Mouse (Mus musculus) thymus, adult 2 months (tissue): ENCODE results near the gene Cep295. TPM values are rescaled to one million over a fixed set of nuclear protein-coding genes. Genes with fewer than 3 reads are reported as not detected.

Source experiments
- DNase-seq: peaks from one replicate; pipeline ENCODE4 v3.0.0; 2021
- H3K27ac ChIP-seq: fragments of 200-500 bp; 2 replicates; pipeline ENCODE4 v1.5.1; 2012; ENCODE audit warnings: low read length, control low read depth; ENCODE audit not compliant: control insufficient read depth, insufficient read depth
- H3K27me3 ChIP-seq: fragments of 200-500 bp; 2 replicates; pipeline ENCODE4 v1.6.1; 2012; ENCODE audit warnings: mild to moderate bottlenecking, low read length, moderate library complexity, mixed read lengths; ENCODE audit not compliant: control insufficient read depth, insufficient read depth
- H3K36me3 ChIP-seq: fragments of 200-500 bp; 2 replicates; pipeline ENCODE4 v1.6.1; 2012; ENCODE audit warnings: mild to moderate bottlenecking, low read length, moderate library complexity; ENCODE audit not compliant: control insufficient read depth, insufficient read depth
- H3K4me1 ChIP-seq: fragments of 200-500 bp; replicated peaks from 2 replicates; pipeline ENCODE4 v1.6.1; 2012; ENCODE audit warnings: low read length; ENCODE audit not compliant: control insufficient read depth, insufficient read depth
- H3K4me3 ChIP-seq: fragments of 200-500 bp; 2 replicates; pipeline ENCODE4 v1.5.1; 2012; ENCODE audit warnings: mild to moderate bottlenecking, low read length, control low read depth, moderate library complexity; ENCODE audit not compliant: control insufficient read depth, insufficient read depth
- CTCF ChIP-seq: fragments of 200-500 bp; IDR thresholded peaks from 2 replicates; pipeline ENCODE4 v1.5.1; 2012; ENCODE audit warnings: mild to moderate bottlenecking, control low read depth, low read length, moderate library complexity, borderline replicate concordance; ENCODE audit not compliant: control insufficient read depth, poor library complexity, insufficient read depth; ENCODE audit errors: extremely low read depth
- POLR2A ChIP-seq: fragments of 200-500 bp; IDR thresholded peaks from 2 replicates; pipeline ENCODE4 v1.6.1; 2012; ENCODE audit warnings: mild to moderate bottlenecking, low read length, control low read depth, moderate library complexity; ENCODE audit not compliant: control insufficient read depth, poor library complexity, insufficient read depth; ENCODE audit errors: extremely low read depth
- WGBS: fragments of 180-500 bp; shearing (Covaris S2); methylation state at CpG from one replicate; pipeline ENCODE4 v1.1.7; 2018; 5-methylcytosine and 5-hydroxymethylcytosine counted together
- polyA plus RNA-seq: library from polyadenylated mRNA; depleted of rRNA; stranded (reverse); fragments of >200 nt; gene quantifications from 2 replicates; pipeline ENCODE4 v1.2.3, GENCODE M21; 2012; rRNA removed

Cep295 gene
- polyA plus RNA-seq, 1 experiment: 13.1 TPM

DNA sequence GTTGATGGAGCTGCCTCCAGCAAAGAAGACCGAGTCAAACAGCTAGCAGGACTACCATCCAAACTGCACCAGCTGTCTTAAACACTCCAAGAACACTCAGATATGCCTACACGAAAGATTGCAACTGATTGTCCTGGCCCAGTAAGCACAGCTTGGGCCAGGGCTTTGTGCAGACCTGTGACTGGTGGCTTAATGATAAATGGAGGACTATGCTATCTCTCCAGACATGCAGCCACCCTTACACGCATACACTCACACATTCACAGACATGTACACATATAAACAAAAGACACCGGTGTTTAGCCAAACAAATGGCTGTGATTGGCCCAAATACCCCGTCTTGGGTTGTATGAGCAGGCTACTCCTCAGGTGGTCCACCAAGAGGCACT is 77.1 kb downstream of the Cep295 start:
- WGBS: 60% methylated on average over 5 of the region's 5 CpGs
- no peak overlapping the region; the same call in 1 of the 2 replicates for H3K4me3 ChIP-seq
- no peak for TF ChIP-seq POLR2A
- TF ChIP-seq CTCF: no peak
- peaks cover 5% of the 10 kb centered on the region for H3K4me1 ChIP-seq
- H3K27me3 ChIP-seq: no peaks in the 10 kb centered on the region
- no peak overlapping the region for H3K27ac ChIP-seq
- peak; percentile 2 for DNase-seq
- H3K36me3 ChIP-seq: peaks cover 6% of the 10 kb centered on the region

DNA sequence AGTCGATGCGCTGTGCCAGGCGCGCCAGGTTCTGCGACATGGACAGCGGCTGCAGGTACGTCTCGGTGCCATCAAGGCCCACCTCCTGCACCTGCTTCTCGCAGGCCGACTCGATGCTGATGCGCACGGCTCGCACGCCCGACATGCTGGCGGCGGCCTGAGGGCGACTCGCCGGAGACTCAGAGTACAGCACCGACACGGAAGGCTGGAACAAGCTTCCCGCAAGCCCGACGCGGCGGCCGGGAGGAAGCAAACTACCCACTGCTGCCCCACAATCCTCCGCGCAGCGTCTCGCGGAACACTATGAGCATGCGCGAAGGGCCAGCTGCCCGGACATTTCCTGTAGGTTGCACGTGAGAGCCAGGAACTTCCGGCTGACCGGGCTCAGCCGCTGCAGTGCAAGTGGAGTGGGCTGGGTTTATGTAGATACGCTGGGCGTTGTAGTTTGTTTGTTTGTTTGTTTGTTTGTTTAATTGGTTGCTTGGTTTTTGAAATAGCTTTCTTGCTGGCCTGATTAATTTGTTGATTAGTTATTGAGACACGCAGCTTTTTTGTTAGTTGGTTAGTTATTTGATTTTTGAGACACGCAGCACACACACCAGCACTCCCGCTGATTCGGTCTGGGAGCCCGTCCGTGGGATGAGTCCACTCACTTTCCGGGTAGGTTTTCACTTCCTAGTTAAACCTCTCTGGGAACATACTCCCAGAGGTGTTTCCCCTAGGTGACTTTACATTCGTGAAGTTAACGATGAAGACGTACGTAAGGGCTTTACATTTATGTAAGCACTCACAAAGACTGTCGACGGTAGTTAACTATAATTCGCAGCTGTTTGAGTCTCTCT is 77.7 kb downstream of the Cep295 start, which contains the start of gene Med17:
Med17 (minus strand) TSS at position 283 of the 842 bp plus-strand sequence.
- peak; percentile 92 for DNase-seq
- H3K4me3 ChIP-seq: peak within 1 kb of the TSS; percentile 71
- no peaks in the 10 kb centered on the region for H3K27me3 ChIP-seq
- H3K27ac ChIP-seq: peak within 1 kb of the TSS; percentile 8; the same call in 1 of the 2 replicates
- no peak for TF ChIP-seq POLR2A
- peak; percentile 51; the same call in 1 of the 2 replicates for TF ChIP-seq CTCF
- peaks cover 13% of the 10 kb centered on the region for H3K36me3 ChIP-seq
- H3K4me1 ChIP-seq: peaks cover 5% of the 10 kb centered on the region
- WGBS: under 1% methylated on average over 57 of the region's 57 CpGs

DNA sequence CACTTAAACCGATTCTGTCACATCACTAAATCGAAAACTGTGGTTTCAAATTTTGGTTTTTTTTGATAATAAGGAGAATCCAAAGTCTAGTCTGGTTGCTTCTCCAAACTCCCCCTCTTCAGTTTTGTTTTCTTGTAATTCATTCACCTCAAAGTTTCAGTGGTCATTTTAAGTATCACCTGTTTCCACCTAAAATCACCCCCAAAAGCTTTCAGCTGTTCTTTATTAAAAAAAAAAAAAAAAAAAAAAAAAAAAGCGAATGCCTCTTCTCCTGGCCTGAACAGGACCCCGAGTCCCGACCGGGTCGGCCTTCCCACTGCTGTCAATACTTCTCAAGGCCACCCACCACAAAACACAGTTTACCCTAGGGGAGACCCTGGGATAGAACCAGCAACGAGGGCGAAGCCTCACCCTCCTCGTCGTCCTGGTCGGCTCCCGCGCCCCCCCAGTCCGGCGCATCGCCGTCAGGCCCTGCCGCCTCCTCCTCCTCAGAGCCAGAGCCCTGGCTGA is 78.4 kb downstream of the Cep295 start:
- TF ChIP-seq POLR2A (no peak), CTCF (no peak)
- WGBS: 3% methylated on average over 19 of the region's 19 CpGs
- Histone ChIP-seq H3K4me3 (peak overlapping the region; percentile 71), H3K36me3 (peaks cover 18% of the 10 kb centered on the region), H3K4me1 (peaks cover 5% of the 10 kb centered on the region), H3K27ac (no peak overlapping the region; the same call in 1 of the 2 replicates), H3K27me3 (no peaks in the 10 kb centered on the region)
- DNase-seq: no peak

DNA sequence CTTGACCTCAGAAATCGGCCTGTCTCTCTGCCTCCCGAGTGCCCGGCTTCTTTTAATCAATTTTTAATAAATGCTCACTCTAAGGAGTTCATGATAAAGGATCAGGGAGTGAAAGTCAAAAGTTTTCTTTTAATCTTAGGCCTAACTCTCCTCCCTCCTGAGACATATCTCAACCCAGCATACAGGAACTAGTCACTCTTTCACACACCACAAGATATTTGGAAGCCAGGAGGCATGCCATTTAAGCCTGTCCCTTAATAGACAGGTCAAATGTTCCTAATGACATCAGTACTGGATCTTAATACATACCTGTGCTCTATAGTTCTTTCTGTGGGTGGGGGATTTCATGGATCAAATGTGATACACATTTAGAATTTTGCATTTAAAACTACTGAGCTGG is 79.2 kb downstream of the Cep295 start:
- 96% methylated on average over 3 of the region's 3 CpGs for WGBS
- Histone ChIP-seq H3K4me1 (peaks cover 5% of the 10 kb centered on the region), H3K27ac (no peak overlapping the region), H3K36me3 (peaks cover 27% of the 10 kb centered on the region), H3K27me3 (no peaks in the 10 kb centered on the region), H3K4me3 (no peak overlapping the region)
- no peak for TF ChIP-seq POLR2A
- TF ChIP-seq CTCF: no peak
- no peak for DNase-seq

DNA sequence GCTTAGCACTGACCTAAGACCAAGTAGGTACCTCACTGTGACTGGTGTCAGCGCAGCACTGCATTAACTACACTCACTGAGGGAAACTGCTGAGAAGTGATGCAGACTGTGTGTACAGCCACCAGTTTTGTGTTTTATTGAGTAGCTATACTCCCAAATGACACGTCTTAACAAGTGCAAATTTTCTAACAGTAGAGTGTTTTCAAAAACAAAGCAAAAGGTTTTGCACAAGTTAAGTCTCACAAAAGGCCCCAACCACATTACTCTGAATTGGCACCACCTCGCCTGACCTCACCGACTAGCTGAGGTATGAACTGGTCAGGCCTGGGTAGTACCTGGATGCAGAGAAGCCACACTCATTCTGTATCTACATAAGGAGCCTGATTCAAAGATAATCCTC is 80.7 kb downstream of the Cep295 start:
- no peak overlapping the region for H3K4me3 ChIP-seq
- H3K27ac ChIP-seq: no peak overlapping the region
- 97% methylated on average over 4 of the region's 4 CpGs for WGBS
- peaks cover 5% of the 10 kb centered on the region for H3K4me1 ChIP-seq
- H3K27me3 ChIP-seq: no peaks in the 10 kb centered on the region
- TF ChIP-seq CTCF (no peak), POLR2A (no peak)
- peaks cover 39% of the 10 kb centered on the region for H3K36me3 ChIP-seq
- DNase-seq: no peak

DNA sequence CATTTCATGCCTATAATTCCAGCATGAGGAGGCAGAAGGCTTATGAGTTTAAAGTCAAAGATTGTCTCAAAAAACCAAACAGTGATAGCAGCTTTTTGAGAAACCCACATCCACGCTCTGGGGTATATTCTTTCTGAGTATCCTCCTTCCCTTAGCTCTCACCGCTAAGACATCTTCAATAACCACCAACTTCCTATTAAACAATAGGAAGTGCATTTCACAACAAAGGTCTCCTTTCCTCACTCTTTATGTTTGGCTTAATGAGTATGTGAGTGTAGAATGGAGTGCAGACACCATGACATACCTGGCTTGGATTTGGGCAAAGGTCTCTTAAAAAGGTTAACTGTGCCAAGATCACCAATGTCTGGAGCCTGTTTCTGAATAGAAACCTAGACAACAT is 83.6 kb downstream of the Cep295 start:
- WGBS: 95% methylated on average over 2 of the region's 2 CpGs
- TF ChIP-seq CTCF (no peak), POLR2A (no peak)
- Histone ChIP-seq H3K27ac (no peak overlapping the region), H3K27me3 (no peaks in the 10 kb centered on the region), H3K4me1 (no peaks in the 10 kb centered on the region), H3K4me3 (no peak overlapping the region), H3K36me3 (peaks cover 68% of the 10 kb centered on the region)
- no peak for DNase-seq

Other genes starting within 250 kb of the Cep295 start
- 0.05 and 0.09 TPM in 2 replicates for gene Hephl1, start 245.7 kb downstream of the Cep295 start, polyA plus RNA-seq
- gene Vstm5, start 118.7 kb downstream of the Cep295 start, polyA plus RNA-seq: 0.31 and 0.51 TPM in 2 replicates
- 50.7 and 58.8 TPM in 2 replicates for gene Med17, start 77.9 kb downstream of the Cep295 start, polyA plus RNA-seq
- gene Taf1d, start 51.6 kb downstream of the Cep295 start, polyA plus RNA-seq: 45.7 and 48.9 TPM in 2 replicates
- 4.8 and 5.4 TPM in 2 replicates for gene 4931406C07Rik, start 51.3 kb downstream of the Cep295 start, polyA plus RNA-seq
- gene Smco4, start 135.6 kb upstream of the Cep295 start, polyA plus RNA-seq: 8.8 and 9.6 TPM in 2 replicates